Mouse (Mus musculus) embryonic facial prominence, embryonic 10.5 days (tissue): ENCODE measurements at regions not wholly inside any gene's neighbourhood (a gene's known extent, or its start where the extent isn't known, plus 50 kb on each side); places are given as distances from the start of the nearest gene placed in this dataset.
A peak's percentile ranks its signal among the peaks of the same experiment; 100 is the strongest.

Experiments used
- DNase-seq: peaks from one replicate; pipeline ENCODE4 v3.0.0-alpha.2; 2017; ENCODE audit warnings: low spot score
- H3K27ac ChIP-seq: fragments of 300-500 bp; sonication (generic); replicated peaks from 2 replicates; pipeline ENCODE4 v1.5.1; 2016; ENCODE audit warnings: mild to moderate bottlenecking
- H3K27me3 ChIP-seq: fragments of 300-500 bp; sonication (generic); replicated peaks from 2 replicates; pipeline ENCODE4 v1.6.1; 2016; ENCODE audit warnings: low read depth, mild to moderate bottlenecking; ENCODE audit not compliant: poor library complexity, severe bottlenecking
- H3K36me3 ChIP-seq: fragments of 300-500 bp; sonication (generic); replicated peaks from 2 replicates; pipeline ENCODE4 v1.6.1; 2016; ENCODE audit warnings: mild to moderate bottlenecking, moderate library complexity
- H3K4me1 ChIP-seq: fragments of 300-500 bp; sonication (generic); 2 replicates; pipeline ENCODE4 v1.6.1; 2016
- H3K4me3 ChIP-seq: fragments of 300-500 bp; sonication (generic); 2 replicates; pipeline ENCODE4 v1.5.1; 2016; ENCODE audit warnings: mild to moderate bottlenecking, moderate library complexity
- H3K9me3 ChIP-seq: fragments of 300-500 bp; sonication (generic); 2 replicates; pipeline ENCODE4 v1.6.1; 2016; ENCODE audit warnings: mild to moderate bottlenecking
- WGBS: fragments of 180-500 bp; shearing (Covaris S2); methylation state at CpG from one replicate; pipeline ENCODE4 v1.1.7; 2016; 5-methylcytosine and 5-hydroxymethylcytosine counted together

GRCm38 (mm10) chr2:148578176-148578575, 94.2 kb upstream of the Nxt1 start:
- DNase-seq = no peak
- H3K9me3 ChIP-seq = no peaks in the 10 kb centered on the region
- H3K27ac ChIP-seq = no peak overlapping the region
- no peak overlapping the region for H3K4me3 ChIP-seq
- 74% methylated on average over 2 of the region's 2 CpGs for WGBS
- H3K27me3 ChIP-seq = no peaks in the 10 kb centered on the region
- H3K4me1 ChIP-seq = no peaks in the 10 kb centered on the region
- H3K36me3 ChIP-seq = no peaks in the 10 kb centered on the region

GRCm38 (mm10) chr2:148575433-148575832, 97.0 kb upstream of the Nxt1 start:
- Histone ChIP-seq H3K4me3 (no peak overlapping the region), H3K27ac (no peak overlapping the region), H3K9me3 (no peaks in the 10 kb centered on the region), H3K27me3 (no peaks in the 10 kb centered on the region), H3K36me3 (no peaks in the 10 kb centered on the region), H3K4me1 (no peaks in the 10 kb centered on the region)
- DNase-seq = no peak
- 81% methylated on average over 3 of the region's 3 CpGs for WGBS

- Histone ChIP-seq H3K36me3 (no peaks in the 10 kb centered on the region), H3K27me3 (no peaks in the 10 kb centered on the region), H3K27ac (no peak overlapping the region), H3K4me3 (no peak overlapping the region), H3K9me3 (no peaks in the 10 kb centered on the region), H3K4me1 (no peaks in the 10 kb centered on the region)
- 31% methylated on average over 1 of the region's 1 CpGs for WGBS
- DNase-seq = peak; percentile 63
These were observed 100.2 kb upstream of the Nxt1 start for GRCm38 (mm10) chr2:148572165-148572564.

DNA sequence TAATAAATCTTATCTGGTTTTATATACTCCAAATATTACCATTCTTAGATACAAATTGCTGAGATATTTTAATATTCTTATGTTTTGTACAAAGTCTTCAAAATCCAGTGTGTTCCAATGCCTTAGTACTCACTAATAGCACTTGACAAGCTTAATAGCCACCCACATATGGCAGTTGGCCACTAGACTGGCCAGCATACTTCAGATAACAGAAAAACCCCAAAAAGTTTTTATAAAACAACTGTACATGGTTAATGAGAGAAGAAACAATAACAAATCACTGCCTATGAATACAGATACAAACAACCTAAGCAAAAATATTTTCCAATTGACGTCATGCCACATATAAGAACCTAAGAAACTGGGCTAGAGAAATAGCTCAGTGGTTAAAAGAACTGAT, 100.8 kb upstream of the Nxt1 start:
- Histone ChIP-seq H3K4me1 (no peaks in the 10 kb centered on the region), H3K4me3 (no peak overlapping the region), H3K36me3 (no peaks in the 10 kb centered on the region), H3K27me3 (no peaks in the 10 kb centered on the region), H3K27ac (no peak overlapping the region), H3K9me3 (no peaks in the 10 kb centered on the region)
- no peak for DNase-seq
- 88% methylated on average over 1 of the region's 1 CpGs for WGBS

GRCm38 (mm10) chr2:148571018-148571417, 101.4 kb upstream of the Nxt1 start:
- H3K4me3 ChIP-seq = no peak overlapping the region
- WGBS = 74% methylated on average over 5 of the region's 5 CpGs
- H3K36me3 ChIP-seq = no peaks in the 10 kb centered on the region
- no peak for DNase-seq
- no peaks in the 10 kb centered on the region for H3K27me3 ChIP-seq
- no peak overlapping the region for H3K27ac ChIP-seq
- H3K4me1 ChIP-seq = no peaks in the 10 kb centered on the region
- H3K9me3 ChIP-seq = no peaks in the 10 kb centered on the region

- Histone ChIP-seq H3K4me1 (no peaks in the 10 kb centered on the region), H3K27ac (no peak overlapping the region), H3K36me3 (no peaks in the 10 kb centered on the region), H3K27me3 (no peaks in the 10 kb centered on the region), H3K4me3 (no peak overlapping the region), H3K9me3 (no peaks in the 10 kb centered on the region)
- no peak for DNase-seq
- WGBS = 62% methylated on average over 2 of the region's 2 CpGs
These were observed 104.4 kb upstream of the Nxt1 start for GRCm38 (mm10) chr2:148567930-148568481.

DNA sequence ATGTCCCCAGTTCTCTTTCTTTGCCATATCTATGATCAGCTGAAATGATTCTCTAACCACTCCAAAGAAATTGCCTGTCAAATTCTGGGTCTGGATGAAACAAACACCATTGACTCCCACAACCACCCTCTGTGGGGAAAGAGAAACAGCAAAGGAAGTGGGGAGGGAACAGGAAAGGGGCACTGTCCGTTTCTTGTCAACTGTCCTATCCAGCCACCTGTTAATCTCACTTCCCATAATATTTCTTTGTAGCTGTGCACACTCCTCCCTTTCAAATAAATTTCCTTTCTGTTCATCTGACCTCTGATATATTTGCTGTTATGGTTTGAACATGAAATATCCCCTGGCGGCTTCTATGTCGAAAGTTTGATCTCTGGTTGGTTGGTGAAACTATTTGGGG, 109.0 kb upstream of the Nxt1 start:
- no peaks in the 10 kb centered on the region for H3K4me1 ChIP-seq
- no peak overlapping the region for H3K27ac ChIP-seq
- H3K9me3 ChIP-seq = no peaks in the 10 kb centered on the region
- DNase-seq = no peak
- H3K27me3 ChIP-seq = no peaks in the 10 kb centered on the region
- no peaks in the 10 kb centered on the region for H3K36me3 ChIP-seq
- 77% methylated on average over 3 of the region's 3 CpGs for WGBS
- H3K4me3 ChIP-seq = no peak overlapping the region

GRCm38 (mm10) chr2:148562041-148562440, 110.4 kb upstream of the Nxt1 start:
- Histone ChIP-seq H3K27ac (no peak overlapping the region), H3K27me3 (no peaks in the 10 kb centered on the region), H3K9me3 (no peaks in the 10 kb centered on the region), H3K36me3 (no peaks in the 10 kb centered on the region), H3K4me3 (no peak overlapping the region), H3K4me1 (no peaks in the 10 kb centered on the region)
- 77% methylated on average over 3 of the region's 3 CpGs for WGBS
- no peak for DNase-seq

- H3K4me1 ChIP-seq = no peaks in the 10 kb centered on the region
- H3K36me3 ChIP-seq = no peaks in the 10 kb centered on the region
- no peak for DNase-seq
- H3K27me3 ChIP-seq = no peaks in the 10 kb centered on the region
- H3K27ac ChIP-seq = no peak overlapping the region
- no peaks in the 10 kb centered on the region for H3K9me3 ChIP-seq
- WGBS = 83% methylated on average over 4 of the region's 4 CpGs
- no peak overlapping the region for H3K4me3 ChIP-seq
These were observed 112.2 kb upstream of the Nxt1 start for GRCm38 (mm10) chr2:148560013-148560773.

- Histone ChIP-seq H3K4me3 (no peak overlapping the region), H3K9me3 (no peaks in the 10 kb centered on the region), H3K36me3 (no peaks in the 10 kb centered on the region), H3K4me1 (no peaks in the 10 kb centered on the region), H3K27me3 (no peaks in the 10 kb centered on the region), H3K27ac (no peak overlapping the region)
- DNase-seq = no peak
- 88% methylated on average over 4 of the region's 4 CpGs for WGBS
These were observed 113.0 kb upstream of the Nxt1 start for GRCm38 (mm10) chr2:148559376-148559775.

- H3K36me3 ChIP-seq = no peaks in the 10 kb centered on the region
- no peak overlapping the region for H3K4me3 ChIP-seq
- no peak overlapping the region for H3K27ac ChIP-seq
- H3K4me1 ChIP-seq = no peaks in the 10 kb centered on the region
- no peaks in the 10 kb centered on the region for H3K27me3 ChIP-seq
- no peaks in the 10 kb centered on the region for H3K9me3 ChIP-seq
- DNase-seq = no peak
These were observed 114.0 kb upstream of the Nxt1 start for GRCm38 (mm10) chr2:148558365-148558764.

DNA sequence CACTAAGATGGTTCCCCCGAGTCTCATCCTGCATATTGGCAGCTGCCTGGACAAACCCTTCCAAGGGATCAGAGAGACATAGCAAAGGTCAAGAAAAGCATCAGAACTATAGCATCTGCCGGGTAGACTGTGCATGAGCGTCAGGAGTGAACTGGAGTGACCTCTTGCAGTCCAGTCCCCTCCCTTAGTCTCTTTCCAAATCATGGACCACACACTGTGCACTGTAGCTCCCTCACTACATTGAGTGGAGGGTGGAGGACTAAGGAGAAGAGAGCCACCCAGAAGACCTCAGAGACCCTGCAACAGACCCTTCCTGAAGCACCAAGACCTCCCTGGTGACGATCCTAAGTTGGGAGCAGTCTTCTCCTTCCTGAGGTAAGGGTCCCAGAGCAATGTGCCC, 107.8 kb upstream of the Cd93 start:
- Histone ChIP-seq H3K4me1 (no peaks in the 10 kb centered on the region), H3K27me3 (no peaks in the 10 kb centered on the region), H3K36me3 (no peaks in the 10 kb centered on the region), H3K27ac (no peak overlapping the region), H3K9me3 (no peaks in the 10 kb centered on the region), H3K4me3 (no peak overlapping the region)
- DNase-seq = no peak
- WGBS = 83% methylated on average over 4 of the region's 4 CpGs

DNA sequence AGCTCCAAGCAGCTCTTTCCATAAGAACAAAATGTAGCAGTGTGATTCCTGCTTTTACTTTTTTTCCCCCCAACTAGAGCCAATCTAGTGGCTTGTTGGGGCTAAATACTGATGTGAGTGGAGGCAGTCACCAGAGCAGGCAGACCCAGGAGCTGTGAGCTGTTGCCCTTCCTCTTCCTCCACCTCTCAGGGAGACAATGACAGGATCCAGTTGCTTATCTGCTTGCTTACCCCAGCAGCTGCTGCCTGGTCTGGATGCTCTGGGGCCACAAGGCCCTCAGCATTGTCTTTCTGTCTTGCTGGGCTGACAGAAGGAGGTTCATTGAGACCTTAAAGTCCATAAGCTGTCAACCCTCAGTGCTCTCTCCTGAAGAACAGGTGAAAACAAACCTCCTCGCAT, 106.3 kb upstream of the Cd93 start:
- no peaks in the 10 kb centered on the region for H3K4me1 ChIP-seq
- H3K27me3 ChIP-seq = no peaks in the 10 kb centered on the region
- WGBS = 80% methylated on average over 1 of the region's 1 CpGs
- no peaks in the 10 kb centered on the region for H3K9me3 ChIP-seq
- no peak overlapping the region for H3K4me3 ChIP-seq
- no peak for DNase-seq
- no peak overlapping the region for H3K27ac ChIP-seq
- no peaks in the 10 kb centered on the region for H3K36me3 ChIP-seq
